Mouse (Mus musculus) testis, postnatal 14 days (tissue): Measurements from ENCODE around the gene Gm10518.

Source experiments
- DNase-seq: peaks from one replicate; pipeline ENCODE4 v3.0.0; 2021; ENCODE audit warnings: low spot score

Gm10518 gene

GRCm38 (mm10) chr1:179835753-179836425 lies 32.7 kb downstream of the Gm10518 start:
- DNase-seq = no peak

- DNase-seq = no peak
These were observed 33.5 kb downstream of the Gm10518 start for GRCm38 (mm10) chr1:179836426-179837404.

- no peak for DNase-seq
These were observed 39.4 kb downstream of the Gm10518 start for GRCm38 (mm10) chr1:179842568-179842967.

- no peak for DNase-seq
These were observed 40.8 kb downstream of the Gm10518 start for GRCm38 (mm10) chr1:179843981-179844380.

GRCm38 (mm10) chr1:179844894-179845293 lies 41.7 kb downstream of the Gm10518 start:
- peak; percentile 57 for DNase-seq

GRCm38 (mm10) chr1:179845832-179846499 lies 42.8 kb downstream of the Gm10518 start:
- DNase-seq = no peak

- no peak for DNase-seq
These were observed 44.0 kb downstream of the Gm10518 start for GRCm38 (mm10) chr1:179847173-179847572.

GRCm38 (mm10) chr1:179847759-179848389 lies 44.7 kb downstream of the Gm10518 start:
- DNase-seq = peak; percentile 76

GRCm38 (mm10) chr1:179853421-179853820 lies 50.2 kb downstream of the Gm10518 start:
- no peak for DNase-seq
